Mouse (Mus musculus) liver, embryonic 11.5 days (tissue): ENCODE measurements around the gene Aurkb. TPM values are rescaled to one million over a fixed set of nuclear protein-coding genes. Genes with fewer than 3 reads are reported as not detected.
"Not testable (repeated sequence)": the region's sequence is repeated elsewhere in the genome, so short reads cannot be mapped to it uniquely, and the experiment has no call there.

Experiments
- ATAC-seq: fragments of 200-750 bp; cut with Nextera tagmentation; replicated peaks from 2 replicates; pipeline ENCODE4 v1.8.0; 2017; ENCODE audit warnings: moderate number of reproducible peaks, mild to moderate bottlenecking, moderate TSS enrichment, moderate library complexity; ENCODE audit not compliant: low FRiP score
- DNase-seq: peaks from one replicate; pipeline ENCODE4 v3.0.0-alpha.2; 2017; ENCODE audit warnings: low spot score
- H3K27ac ChIP-seq: fragments of 300-500 bp; sonication (generic); 2 replicates; pipeline ENCODE4 v1.5.1; 2014; ENCODE audit warnings: mild to moderate bottlenecking, low read depth, low read length, control low read depth
- H3K27me3 ChIP-seq: fragments of 300-500 bp; sonication (generic); replicated peaks from 2 replicates; pipeline ENCODE4 v1.6.1; 2014; ENCODE audit warnings: low read length, mixed read lengths; ENCODE audit not compliant: control insufficient read depth, insufficient read depth
- H3K36me3 ChIP-seq: fragments of 300-500 bp; sonication (generic); 2 replicates; pipeline ENCODE4 v1.6.1; 2014; ENCODE audit warnings: mild to moderate bottlenecking, low read length, moderate library complexity, mixed read lengths; ENCODE audit not compliant: control insufficient read depth, insufficient read depth
- H3K4me1 ChIP-seq: fragments of 300-500 bp; sonication (generic); replicated peaks from 2 replicates; pipeline ENCODE4 v1.6.1; 2014; ENCODE audit warnings: low read length, mixed read lengths; ENCODE audit not compliant: control insufficient read depth, insufficient read depth
- H3K4me2 ChIP-seq: fragments of 300-500 bp; sonication (generic); 2 replicates; pipeline ENCODE4 v1.6.1; 2014; ENCODE audit warnings: mild to moderate bottlenecking, control low read depth, moderate library complexity
- H3K4me3 ChIP-seq: fragments of 300-500 bp; sonication (generic); 2 replicates; pipeline ENCODE4 v1.5.1; 2014; ENCODE audit warnings: low read depth, low read length, control low read depth
- H3K9ac ChIP-seq: fragments of 300-500 bp; sonication (generic); 2 replicates; pipeline ENCODE4 v1.6.1; 2014; ENCODE audit warnings: low read depth, low read length, control low read depth
- H3K9me3 ChIP-seq: fragments of 300-500 bp; sonication (generic); 2 replicates; pipeline ENCODE4 v1.6.1; 2016; ENCODE audit warnings: low read length, inconsistent platforms, mixed read lengths; ENCODE audit not compliant: control insufficient read depth
- WGBS: fragments of 180-500 bp; shearing (Covaris S2); extraction: QIAGEN DNeasy Blood & Tissue Kit; methylation state at CpG from one replicate; pipeline ENCODE4 v1.1.7; 2014; 5-methylcytosine and 5-hydroxymethylcytosine counted together
- polyA plus RNA-seq: library from polyadenylated mRNA; unstranded; fragments of >200 nt; fragmentation: Nextera tagmentation; extraction: Ambion mirVana; gene quantifications from 2 replicates; pipeline ENCODE4 v1.2.1, GENCODE M21; 2014

Gene Aurkb
- polyA plus RNA-seq = 168 and 170 TPM in 2 replicates

DNA sequence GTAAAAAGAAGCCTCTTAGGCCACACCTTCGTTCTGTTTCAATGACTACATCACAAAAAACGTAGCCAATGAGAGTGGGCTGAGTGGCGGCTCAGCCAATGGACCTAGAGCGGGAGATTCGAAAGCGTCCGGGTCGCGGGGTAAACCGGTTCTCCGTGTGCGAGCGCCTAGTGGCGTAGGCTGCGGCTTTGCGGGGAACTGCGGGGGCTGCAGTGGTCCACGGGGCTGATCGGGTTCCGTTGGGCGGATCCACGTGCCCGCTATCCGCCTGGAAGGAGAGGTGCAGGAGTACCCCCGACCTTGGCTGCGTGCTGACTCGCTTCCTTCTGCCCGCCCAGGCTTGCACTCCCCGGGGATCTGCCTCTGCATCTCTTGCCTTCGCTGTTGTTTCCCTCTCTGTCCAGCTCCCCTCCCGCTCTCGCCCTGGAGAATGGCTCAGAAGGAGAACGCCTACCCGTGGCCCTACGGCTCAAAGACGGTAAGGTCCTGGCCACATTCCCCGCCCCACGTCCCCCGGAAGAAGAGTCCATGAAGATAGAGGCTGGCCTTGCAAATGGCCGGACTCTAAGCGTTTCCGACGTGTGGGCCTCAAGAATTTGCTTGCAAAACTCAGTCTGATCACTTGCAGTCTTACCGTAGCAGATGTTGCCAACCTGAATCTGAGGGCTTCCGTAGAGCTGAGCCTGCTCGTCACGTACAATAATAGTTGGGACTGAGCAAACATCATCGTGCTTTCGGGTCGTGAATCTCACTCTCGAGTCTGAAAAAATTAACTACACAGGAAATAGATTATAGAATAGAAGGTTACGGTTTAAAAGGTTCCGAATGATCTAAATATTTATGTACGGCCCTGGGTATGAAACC, at the start of gene Aurkb:
Gene Aurkb, plus strand, starts transcription at position 117 of the 864 bp plus-strand sequence.
- peak; percentile 82 for ATAC-seq
- no peaks in the 10 kb centered on the region for H3K9me3 ChIP-seq
- peak within 1 kb of the TSS; percentile 97 for H3K9ac ChIP-seq
- WGBS = under 1% methylated on average over 54 of the region's 54 CpGs
- H3K27me3 ChIP-seq = no peaks in the 10 kb centered on the region
- H3K4me1 ChIP-seq = peaks cover 18% of the 10 kb centered on the region
- peak within 1 kb of the TSS; percentile 94 for H3K4me3 ChIP-seq
- H3K36me3 ChIP-seq = peaks cover 22% of the 10 kb centered on the region
- H3K27ac ChIP-seq = peak within 1 kb of the TSS; percentile 95
- peak; percentile 87 for DNase-seq
- peak within 1 kb of the TSS; percentile 97 for H3K4me2 ChIP-seq

DNA sequence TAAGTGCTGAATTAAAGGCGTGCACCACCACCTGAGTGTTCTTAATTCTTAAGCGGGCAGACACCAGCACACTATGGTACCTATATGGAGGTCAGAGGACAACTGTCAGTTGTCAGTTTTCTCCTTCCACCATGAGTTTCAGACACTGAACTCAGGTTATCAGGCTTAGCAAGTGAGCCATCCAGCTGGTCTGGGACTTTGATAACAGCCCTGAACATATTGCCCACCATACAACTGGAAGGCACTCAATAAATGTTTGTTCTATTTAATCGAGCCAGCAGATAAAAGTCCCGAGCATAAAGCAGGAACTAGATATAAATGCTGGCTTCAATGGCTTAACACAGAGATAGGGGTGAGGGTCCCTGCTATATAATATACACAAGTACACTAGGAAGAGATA, 48.4 kb upstream of the Aurkb start:
- no peak overlapping the region for H3K4me2 ChIP-seq
- H3K9me3 ChIP-seq = no peaks in the 10 kb centered on the region

DNA sequence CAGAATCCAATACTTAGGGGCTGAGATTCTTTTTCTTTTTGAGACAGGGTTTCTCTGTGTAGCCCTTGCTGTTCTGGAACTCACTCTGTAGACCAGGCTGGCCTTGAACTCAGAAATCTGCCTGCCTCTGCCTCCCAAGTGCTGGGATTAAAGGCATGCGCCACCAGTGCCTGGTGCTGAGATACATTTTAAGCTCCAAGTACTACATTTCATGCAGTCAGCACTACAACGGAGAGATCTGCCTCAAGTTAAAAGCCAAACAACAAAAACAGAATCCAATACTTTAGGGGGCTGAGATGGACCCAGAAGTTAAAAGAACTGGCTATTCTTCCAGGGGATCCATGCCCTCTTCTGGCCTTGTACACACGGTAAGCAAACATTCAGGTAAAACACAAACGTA, 42.7 kb upstream of the Aurkb start:
- DNase-seq = not testable (repeated sequence)

More for the DNA sequence above, 48.4 kb upstream of the Aurkb start:
- H3K4me1 ChIP-seq = no peaks in the 10 kb centered on the region
- H3K27me3 ChIP-seq = no peaks in the 10 kb centered on the region
- no peak overlapping the region for H3K4me3 ChIP-seq
- no peak overlapping the region for H3K9ac ChIP-seq
- H3K27ac ChIP-seq = no peak overlapping the region
- peaks cover 86% of the 10 kb centered on the region for H3K36me3 ChIP-seq
- WGBS = 88% methylated on average over 4 of the region's 4 CpGs
- DNase-seq = no peak
- ATAC-seq = no peak

DNA sequence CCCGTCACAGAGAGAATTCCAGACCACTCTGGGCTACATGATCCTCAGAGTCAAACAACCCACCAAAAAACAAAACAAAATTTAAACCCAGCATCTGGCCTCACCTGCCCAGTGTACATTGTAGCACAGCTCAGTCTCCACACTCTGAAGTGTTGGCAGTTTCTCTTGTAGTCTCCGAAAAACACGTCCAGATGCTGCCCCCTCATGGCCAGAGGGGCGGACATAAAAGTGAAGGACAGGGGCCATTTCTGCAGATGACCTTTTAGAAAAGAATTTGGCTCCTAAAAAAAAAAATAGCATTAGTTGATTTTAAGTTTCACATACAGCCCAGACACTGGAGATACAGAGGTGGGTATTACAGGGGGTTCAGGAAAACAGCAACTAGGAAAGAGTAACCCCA, 41.9 kb upstream of the Aurkb start:
- ATAC-seq (no peak), DNase-seq (no peak)
- peaks cover 38% of the 10 kb centered on the region for H3K36me3 ChIP-seq
- WGBS = 71% methylated on average over 4 of the region's 4 CpGs
- H3K4me1 ChIP-seq = peaks cover 17% of the 10 kb centered on the region
- H3K27me3 ChIP-seq = no peaks in the 10 kb centered on the region
- H3K27ac ChIP-seq = no peak overlapping the region
- no peak overlapping the region for H3K4me3 ChIP-seq
- no peaks in the 10 kb centered on the region for H3K9me3 ChIP-seq
- no peak overlapping the region for H3K9ac ChIP-seq
- H3K4me2 ChIP-seq = no peak overlapping the region

More for the DNA sequence above, 42.7 kb upstream of the Aurkb start:
- not testable (repeated sequence) for H3K27ac ChIP-seq, H3K4me2 ChIP-seq, H3K4me3 ChIP-seq, ATAC-seq, H3K9ac ChIP-seq, H3K9me3 ChIP-seq, H3K27me3 ChIP-seq
- H3K4me1 ChIP-seq = peaks cover 17% of the 10 kb centered on the region
- peaks cover 46% of the 10 kb centered on the region for H3K36me3 ChIP-seq
- WGBS = 85% methylated on average over 4 of the region's 4 CpGs

DNA sequence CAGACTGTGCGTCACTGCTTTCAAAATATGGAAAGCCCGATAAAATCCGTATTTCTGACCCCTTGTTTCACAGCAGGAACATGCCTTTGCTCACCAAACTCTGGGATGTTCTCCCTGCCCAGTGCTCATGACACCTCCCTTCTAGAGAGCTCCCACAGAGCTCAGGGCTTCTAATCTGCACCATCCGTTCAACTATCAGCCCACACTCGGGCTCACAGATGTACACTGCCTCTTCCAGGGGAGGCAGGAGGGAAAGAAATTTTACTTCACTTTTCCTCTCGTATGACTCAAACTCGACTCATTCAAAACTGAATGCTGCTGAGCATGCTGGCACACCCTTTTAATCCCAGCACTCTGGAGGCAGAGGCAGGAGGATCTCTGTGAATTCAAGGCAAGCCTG, 40.3 kb upstream of the Aurkb start:
- H3K4me1 ChIP-seq = peaks cover 17% of the 10 kb centered on the region
- H3K4me2 ChIP-seq = peak overlapping the region; percentile 19
- peaks cover 26% of the 10 kb centered on the region for H3K36me3 ChIP-seq
- no peak overlapping the region for H3K4me3 ChIP-seq
- H3K27ac ChIP-seq = peak overlapping the region; percentile 5; the same call in 1 of the 2 replicates
- H3K27me3 ChIP-seq = no peaks in the 10 kb centered on the region
- 0 out of 2 replicates have a peak overlapping the region, but pooled peaks have one; percentile 5 for H3K9ac ChIP-seq
- no peaks in the 10 kb centered on the region for H3K9me3 ChIP-seq
- 66% methylated on average over 7 of the region's 7 CpGs for whole genome bisulfite sequencing
- ATAC-seq (peak; percentile 77), DNase-seq (no peak)

DNA sequence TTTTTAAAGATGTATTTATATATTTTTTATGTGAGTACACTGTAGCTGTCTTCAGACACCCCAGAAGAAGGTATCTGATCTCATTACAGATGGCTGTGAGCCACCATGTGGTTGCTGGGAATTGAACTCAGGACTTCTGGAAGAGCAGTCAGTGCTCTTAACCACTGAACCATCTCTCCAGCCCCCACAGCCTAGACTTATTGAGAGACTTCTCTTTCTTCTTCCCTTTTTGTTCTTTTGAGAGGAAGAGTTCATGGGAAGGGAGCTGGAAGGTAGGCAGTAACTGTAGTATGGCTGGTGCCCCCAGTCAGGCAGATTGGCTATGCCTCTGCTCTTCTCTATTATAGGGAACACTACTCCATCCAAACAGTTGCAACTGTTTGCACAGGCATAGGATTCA, 38.9 kb upstream of the Aurkb start:
- not testable (repeated sequence) for H3K9ac ChIP-seq, H3K27me3 ChIP-seq, H3K27ac ChIP-seq, DNase-seq, H3K9me3 ChIP-seq, ATAC-seq
- Histone ChIP-seq H3K4me2 (peak overlapping the region; percentile 85), H3K36me3 (peaks cover 13% of the 10 kb centered on the region; the same call in 1 of the 2 replicates), H3K4me1 (peaks cover 17% of the 10 kb centered on the region), H3K4me3 (peak overlapping the region; percentile 80)

DNA sequence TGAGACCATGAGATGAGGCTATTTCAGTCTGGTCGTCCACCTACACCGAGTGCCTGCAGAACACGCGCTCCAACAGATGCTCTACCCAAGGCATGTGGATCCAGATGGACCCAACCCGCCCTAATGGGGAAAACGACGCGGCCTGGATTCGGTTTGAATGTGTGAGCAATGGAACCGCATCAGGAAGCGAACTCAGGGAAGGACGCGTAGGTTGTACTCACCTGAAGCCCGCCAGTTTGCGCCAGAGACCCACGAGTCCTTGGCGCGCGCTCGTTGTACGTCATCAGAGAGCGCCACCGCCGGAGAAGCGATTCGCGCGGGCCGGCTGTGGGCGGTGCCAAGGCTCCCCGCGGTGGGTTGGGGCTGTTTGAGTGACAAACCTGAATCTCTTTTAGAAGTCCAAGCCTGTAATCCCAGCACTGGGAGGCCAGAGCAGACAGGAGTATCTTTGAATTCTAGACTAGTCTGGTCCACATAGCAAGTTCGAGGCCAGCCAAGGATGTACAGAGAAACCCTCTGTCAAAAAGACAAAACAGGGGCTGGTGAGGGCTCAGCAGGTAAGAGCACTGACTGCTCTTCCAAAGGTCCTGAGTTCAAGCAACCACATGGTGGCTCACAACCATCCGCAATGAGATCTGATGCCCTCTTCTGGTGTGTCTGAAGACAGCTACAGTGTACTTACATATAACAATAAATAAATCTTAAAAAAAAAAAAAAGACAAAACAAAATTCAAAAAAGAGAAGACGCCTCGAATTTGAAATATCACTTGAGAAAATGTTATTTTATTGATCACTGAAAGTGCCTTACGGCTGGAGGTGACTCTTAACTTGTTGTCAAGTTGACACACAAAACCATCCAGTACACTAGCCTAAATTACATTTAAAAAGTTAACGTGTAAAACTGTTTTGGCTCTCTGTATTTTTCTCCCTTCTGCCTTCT, 37.0 kb upstream of the Aurkb start, which contains the start of gene Pfas:
Gene Pfas, minus strand, starts transcription at position 279 of the 940 bp plus-strand sequence.
- peak; percentile 98 for DNase-seq
- peaks cover 20% of the 10 kb centered on the region for H3K4me1 ChIP-seq

DNA sequence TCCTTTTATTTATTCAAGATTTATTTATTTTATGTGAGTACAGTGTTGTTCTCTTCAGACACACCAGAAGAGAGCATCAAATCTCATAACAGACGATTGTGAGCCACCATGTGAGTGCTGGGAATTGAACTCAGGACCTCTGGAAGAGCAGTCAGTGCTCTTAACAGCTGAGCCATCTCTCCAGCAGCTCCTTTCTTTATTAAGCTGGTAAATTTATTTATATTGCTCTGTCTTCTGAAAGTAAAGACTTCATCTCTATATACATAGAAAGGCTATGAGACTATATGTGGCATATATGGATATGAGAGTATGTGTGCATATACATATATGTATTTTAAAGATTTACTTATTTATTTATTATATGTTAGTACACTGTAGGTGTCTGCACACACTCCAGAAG, 35.9 kb upstream of the Aurkb start:
- Histone ChIP-seq H3K4me2 (no peak overlapping the region), H3K9me3 (no peaks in the 10 kb centered on the region), H3K4me3 (no peak overlapping the region), H3K9ac (no peak overlapping the region), H3K4me1 (peaks cover 20% of the 10 kb centered on the region), H3K27ac (no peak overlapping the region), H3K36me3 (no peaks in the 10 kb centered on the region), H3K27me3 (no peaks in the 10 kb centered on the region)
- DNase-seq (no peak), ATAC-seq (no peak)
- WGBS = 92% methylated on average over 1 of the region's 1 CpGs

More for the DNA sequence above, 37.0 kb upstream of the Aurkb start, which contains the start of gene Pfas:
- Histone ChIP-seq H3K9ac (peak within 1 kb of the TSS; percentile 89), H3K4me2 (peak within 1 kb of the TSS; percentile 85), H3K27ac (peak within 1 kb of the TSS; percentile 72; the same call in 1 of the 2 replicates), H3K4me3 (peak within 1 kb of the TSS; percentile 80), H3K36me3 (peaks cover 2% of the 10 kb centered on the region; the same call in 1 of the 2 replicates), H3K9me3 (no peaks in the 10 kb centered on the region), H3K27me3 (no peaks in the 10 kb centered on the region)
- ATAC-seq = peak; percentile 80
- WGBS = 8% methylated on average over 38 of the region's 38 CpGs
